Mouse (Mus musculus) E14TG2a.4 (cell line): Measurements from ENCODE around the gene Fam151b.

ENCODE experiments used
- CTCF ChIP-seq: conservative IDR thresholded peaks from 2 replicates; pipeline ENCODE4 v1.5.1; 2014; ENCODE audit warnings: low read length
- POU5F1 ChIP-seq: IDR thresholded peaks from 2 replicates; pipeline ENCODE4 v1.6.1; 2014; ENCODE audit warnings: low read length, borderline replicate concordance

GRCm38 (mm10) chr13:92438656-92439055 is 45.2 kb downstream of the Fam151b start:
- TF ChIP-seq CTCF (no peak), POU5F1 (no peak)
